Mouse (Mus musculus): ENCODE measurements around the gene Arf6.

- TF ChIP-seq CTCF (IDR thresholded peaks at IDR 0.05; ENCODE audit: low read depth) (peak; percentile 81), EP300 (IDR thresholded peaks at IDR 0.05; ENCODE audit: low read depth) (no peak)
Measured at GRCm38 (mm10) chr12:69333547-69333946, 38.4 kb upstream of the Arf6 start.

Measured in liver, postnatal 0 days (tissue).